Mouse (Mus musculus): Measurements from ENCODE around the gene Foxp4. TPM values are rescaled to one million over a fixed set of nuclear protein-coding genes. Genes with fewer than 3 reads are reported as not detected.
A peak's percentile ranks its signal among the peaks of the same experiment; 100 is the strongest.

Gene Foxp4
- total RNA-seq, 2 experiments from 2014 or later, result 52.1 to 53.3 TPM

DNA sequence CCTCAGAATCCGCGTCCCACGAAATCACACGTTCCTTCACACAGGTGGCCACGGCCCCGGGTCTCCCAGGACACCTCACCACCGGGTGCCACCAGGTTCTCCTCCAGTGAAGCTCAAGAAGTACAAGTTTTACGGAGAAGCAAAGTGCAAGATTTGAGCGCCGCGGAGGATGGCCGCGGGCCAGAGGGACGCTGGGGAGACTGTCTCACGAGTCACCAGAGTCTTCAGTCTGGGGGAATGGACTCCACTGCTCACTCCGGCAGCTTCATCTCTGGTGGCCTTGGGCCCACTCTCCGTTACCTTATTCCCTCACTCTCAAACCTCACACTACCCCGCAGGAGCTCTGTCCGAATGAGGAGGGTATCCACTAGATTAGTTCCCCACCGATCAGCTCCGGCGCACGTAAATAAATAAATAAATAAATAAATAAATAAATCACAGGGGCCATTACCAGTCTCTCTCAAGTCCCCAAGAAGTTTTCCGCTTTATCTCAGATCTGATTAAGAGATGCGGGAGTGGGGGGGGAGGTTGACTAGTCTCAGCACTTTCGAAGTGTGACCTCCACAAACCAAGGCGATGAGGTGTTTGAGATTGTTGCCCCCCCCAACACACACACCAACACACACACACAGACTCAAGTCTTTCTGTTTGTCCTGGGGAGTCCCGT lies 1.3 kb downstream of the Foxp4 start:
- TF ChIP-seq CTCF (conservative IDR thresholded peaks at IDR 0.05), result no peak
- H3K4me3 ChIP-seq, result peak overlapping the region; percentile 77
- no peak overlapping the region for H3K27ac ChIP-seq
- no peak for DNase-seq (ENCODE audit: low spot score in 2 of 2)

DNA sequence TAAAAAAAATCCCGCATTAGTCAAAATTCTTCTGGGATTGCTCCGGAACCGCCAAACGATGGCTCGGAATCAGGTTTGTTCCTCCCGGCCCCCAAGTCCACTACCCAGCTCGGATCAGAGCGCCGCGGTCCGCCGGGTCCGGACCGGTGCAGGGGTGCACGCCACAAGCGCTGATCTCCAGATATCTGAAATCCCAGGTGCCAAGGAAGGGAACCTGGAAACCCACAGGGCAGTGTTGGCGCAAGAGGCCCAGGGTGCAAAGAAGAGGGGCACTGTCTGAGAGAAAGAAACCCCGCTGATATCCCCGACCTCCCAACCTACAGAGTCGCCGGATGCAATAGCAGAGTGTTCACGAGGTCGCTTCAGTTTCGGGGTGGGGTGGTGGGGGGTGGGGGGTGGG lies 1.9 kb downstream of the Foxp4 start:
- Histone ChIP-seq H3K4me3 (peak overlapping the region; percentile 37), H3K27ac (no peak overlapping the region)
- no peak for TF ChIP-seq CTCF (conservative IDR thresholded peaks at IDR 0.05)
- no peak for DNase-seq (ENCODE audit: low spot score in 2 of 2)

DNA sequence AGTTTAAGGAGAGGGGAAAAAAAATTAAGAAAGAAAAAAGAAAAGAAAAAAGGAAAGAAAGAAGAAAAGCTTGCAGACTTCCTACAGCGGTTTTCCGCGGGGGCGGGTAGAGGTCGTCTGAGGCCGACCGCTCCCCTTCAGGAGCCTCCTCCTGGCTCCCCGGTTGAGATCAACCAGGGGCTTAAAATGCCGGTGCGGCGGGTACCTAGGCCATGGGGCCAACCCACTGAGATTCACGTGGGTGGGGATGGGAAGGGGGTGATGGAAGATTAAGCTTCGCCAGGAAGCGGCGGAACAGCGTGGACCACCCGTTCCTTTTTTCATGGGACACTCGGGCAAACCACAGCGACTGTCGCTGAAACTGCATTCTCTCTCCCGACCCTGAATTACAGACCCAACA lies 2.3 kb downstream of the Foxp4 start:
- DNase-seq (ENCODE audit: low spot score in 2 of 2), result no peak
- H3K4me3 ChIP-seq, result peak overlapping the region; percentile 37
- TF ChIP-seq CTCF (conservative IDR thresholded peaks at IDR 0.05), result no peak
- H3K27ac ChIP-seq, result no peak overlapping the region

DNA sequence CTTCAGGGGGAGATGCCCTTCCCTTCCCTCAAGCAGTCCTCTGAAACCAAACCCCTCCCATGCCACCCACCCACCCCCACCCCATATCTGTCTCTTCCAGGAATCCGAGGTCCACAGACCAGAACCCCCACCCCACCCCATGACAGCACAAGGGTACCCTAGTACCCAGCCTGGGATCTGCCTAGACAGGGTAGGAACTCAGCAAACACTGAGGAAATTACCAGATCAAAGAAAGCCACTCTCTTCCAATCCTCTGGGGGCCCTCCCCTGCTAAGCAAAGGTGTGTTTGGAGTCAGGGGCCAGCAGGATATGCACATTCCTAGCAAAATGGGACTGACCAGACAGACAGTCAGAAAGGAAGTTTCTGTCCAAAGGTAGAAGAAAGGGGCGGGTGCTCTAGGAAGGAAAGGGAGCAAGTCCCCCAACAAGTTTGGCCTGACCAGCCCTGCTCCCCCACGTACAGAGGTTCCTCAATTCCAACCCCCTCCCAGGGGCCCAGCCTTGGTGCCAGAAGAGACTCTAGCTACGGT lies 3.2 kb downstream of the Foxp4 start:
- H3K4me3 ChIP-seq, result no peak overlapping the region
- no peak for DNase-seq (ENCODE audit: low spot score in 2 of 2)
- no peak overlapping the region for H3K27ac ChIP-seq
- TF ChIP-seq CTCF (conservative IDR thresholded peaks at IDR 0.05), result no peak

DNA sequence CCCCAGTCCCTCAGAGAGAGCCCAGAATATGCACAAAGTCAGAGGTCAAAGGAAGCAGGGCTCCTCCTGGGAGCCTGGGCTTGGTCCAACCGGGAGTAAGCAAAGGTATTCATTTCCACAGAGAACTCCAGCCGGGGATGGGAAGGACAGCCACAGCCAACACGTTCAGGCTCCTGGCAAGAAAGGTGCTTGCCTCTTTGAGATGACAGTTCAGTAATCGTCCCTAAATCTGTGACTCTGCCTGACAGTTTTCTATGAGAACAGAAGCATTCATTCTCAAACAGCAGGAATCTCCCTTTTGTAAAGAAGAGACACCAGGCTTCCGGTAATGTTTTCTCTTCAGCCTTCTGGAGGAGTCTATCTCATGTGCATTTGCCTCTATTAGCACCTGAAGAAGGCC lies 4.6 kb downstream of the Foxp4 start:
- Histone ChIP-seq H3K27ac (no peak overlapping the region), H3K4me3 (no peak overlapping the region)
- no peak for DNase-seq (ENCODE audit: low spot score in 2 of 2)
- TF ChIP-seq CTCF (conservative IDR thresholded peaks at IDR 0.05), result no peak

DNA sequence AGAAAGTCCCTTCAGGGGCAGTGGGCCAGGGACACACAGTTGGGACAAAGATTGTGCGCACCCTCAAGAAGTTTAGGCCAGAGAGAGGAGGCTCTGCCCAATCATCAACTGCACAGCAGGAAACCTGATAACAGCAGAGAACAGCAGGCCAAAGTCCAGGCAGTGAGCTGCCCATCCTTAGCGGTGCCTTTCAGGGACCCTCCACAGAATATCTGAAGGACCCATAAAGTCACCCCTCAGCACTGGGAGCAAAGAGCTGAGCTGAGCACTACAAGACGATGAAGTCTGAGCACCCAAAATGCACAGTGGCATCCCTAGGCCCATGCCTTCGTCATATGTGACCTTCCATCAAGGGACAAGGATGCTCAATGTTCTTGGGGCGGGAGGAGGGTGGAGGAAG lies 6.5 kb downstream of the Foxp4 start:
- TF ChIP-seq CTCF (conservative IDR thresholded peaks at IDR 0.05), result no peak
- no peak overlapping the region for H3K4me3 ChIP-seq
- no peak overlapping the region for H3K27ac ChIP-seq
- DNase-seq (ENCODE audit: low spot score in 2 of 2), result no peak

DNA sequence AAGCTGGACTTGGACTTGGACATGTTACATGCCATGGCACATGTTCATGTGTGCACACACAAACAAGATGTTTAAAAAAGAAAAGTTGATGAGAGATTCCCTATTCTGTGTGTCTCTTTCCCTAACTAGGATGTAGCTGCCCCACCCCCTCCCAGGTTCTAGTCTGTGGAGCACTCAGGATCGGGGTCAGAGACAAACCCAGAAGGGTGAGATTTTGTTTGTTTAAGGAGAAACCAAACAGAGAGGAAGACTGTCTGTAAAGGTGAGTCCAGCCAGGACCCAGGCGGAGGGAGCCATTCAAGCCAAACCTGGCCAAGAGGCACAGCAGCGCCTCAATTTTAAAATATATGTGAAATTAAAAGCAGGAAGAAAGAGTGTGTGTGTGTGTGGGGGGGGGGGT lies 7.2 kb downstream of the Foxp4 start:
- H3K27ac ChIP-seq, result no peak overlapping the region
- H3K4me3 ChIP-seq, result no peak overlapping the region
- no peak for DNase-seq (ENCODE audit: low spot score in 2 of 2)
- no peak for TF ChIP-seq CTCF (conservative IDR thresholded peaks at IDR 0.05)

DNA sequence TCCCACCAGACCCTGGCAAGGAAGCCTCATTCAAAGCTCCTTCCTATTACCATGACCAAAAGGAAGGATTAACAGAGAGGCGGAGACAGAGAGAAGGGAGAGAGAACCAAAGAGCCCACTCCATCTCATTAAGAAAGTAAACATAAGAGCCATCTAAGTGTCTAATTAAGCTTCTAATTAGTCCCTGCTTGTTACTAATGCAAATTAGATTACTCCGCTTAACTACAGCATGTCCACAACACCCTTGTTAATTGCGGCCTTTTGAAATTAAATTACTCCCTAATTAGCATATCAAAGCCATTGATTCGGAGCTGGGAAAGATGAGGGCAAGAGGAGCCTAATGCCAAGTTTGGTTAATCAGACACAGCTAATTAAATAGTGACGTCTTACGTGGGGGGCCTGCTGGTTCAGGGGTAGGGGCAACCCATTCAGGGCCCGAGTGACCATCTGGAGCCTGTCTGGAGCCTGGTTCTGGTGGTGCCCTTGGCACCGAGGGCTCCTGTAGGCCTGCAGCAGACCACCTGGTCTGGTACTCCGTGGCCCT lies 9.7 kb downstream of the Foxp4 start:
- Histone ChIP-seq H3K27ac (no peak overlapping the region), H3K4me3 (no peak overlapping the region)
- DNase-seq (ENCODE audit: low spot score in 2 of 2), result peak in 1 of 2 experiments; percentile 21
- no peak for TF ChIP-seq CTCF (conservative IDR thresholded peaks at IDR 0.05)

DNA sequence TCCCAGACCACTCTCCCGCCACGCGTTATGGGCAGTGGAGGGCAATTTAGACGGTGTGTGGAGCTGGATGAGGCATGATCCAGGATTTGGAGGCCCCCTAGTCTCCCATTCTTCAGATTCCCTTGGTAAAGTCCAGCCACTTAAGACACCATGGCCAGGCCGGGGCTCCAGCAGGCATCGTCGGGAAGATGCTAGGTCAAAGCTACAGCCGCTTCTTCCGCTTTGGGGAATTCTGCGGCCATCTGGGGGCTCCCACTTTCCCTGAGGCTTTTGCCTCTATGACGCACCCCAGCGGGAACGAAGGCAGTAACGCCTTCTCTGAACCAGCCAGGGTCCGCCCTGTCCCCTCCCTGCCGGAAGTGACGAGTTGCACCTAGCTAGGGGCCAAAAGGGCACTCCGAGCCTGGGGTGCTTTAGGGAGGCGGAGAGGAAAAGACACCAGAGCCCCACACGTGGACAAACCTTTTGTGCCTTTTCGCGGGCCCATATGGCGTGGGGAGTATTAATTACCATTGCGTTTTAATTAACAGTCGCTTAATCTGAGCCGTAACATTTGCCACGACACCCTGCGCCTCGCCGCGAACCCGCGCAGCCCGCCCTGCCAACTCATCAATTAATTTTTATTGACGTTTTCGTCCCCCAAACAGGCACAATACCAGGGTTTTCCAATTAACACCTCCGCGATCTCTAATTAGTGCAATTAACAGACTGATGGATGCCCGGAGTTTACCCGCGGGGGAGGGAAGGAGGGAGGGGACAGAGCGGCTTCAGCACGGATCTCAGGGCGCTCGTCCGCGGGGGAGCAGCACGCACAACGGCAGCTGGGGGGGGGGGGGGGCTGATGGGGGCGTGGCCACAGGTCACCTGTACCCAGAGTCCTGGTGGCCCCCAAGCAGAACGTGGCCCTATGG lies 15.1 kb downstream of the Foxp4 start:
- peak; percentile 26 to 42 for DNase-seq (ENCODE audit: low spot score in 2 of 2)
- H3K27ac ChIP-seq, result no peak overlapping the region
- TF ChIP-seq CTCF (conservative IDR thresholded peaks at IDR 0.05), result no peak
- H3K4me3 ChIP-seq, result peak overlapping the region; percentile 55

DNA sequence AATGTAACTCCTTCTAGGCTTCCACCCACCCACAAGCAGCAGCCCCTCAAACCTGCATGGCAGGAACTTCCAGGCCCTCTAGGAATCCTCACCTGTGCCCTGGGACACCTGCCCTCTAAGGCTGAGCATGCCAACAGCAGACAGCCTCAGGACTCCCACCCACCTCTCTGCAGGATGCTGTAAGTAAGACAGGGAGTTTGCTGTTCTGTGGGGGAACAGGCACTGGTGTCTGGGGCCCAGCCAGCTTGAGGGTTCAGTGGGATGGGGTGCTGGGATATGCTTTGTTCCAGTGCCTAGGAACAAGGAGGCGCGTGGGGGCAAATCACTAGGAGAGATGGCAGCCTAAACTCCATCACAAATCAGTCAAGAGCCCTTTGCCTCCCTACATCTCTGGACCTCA lies 16.4 kb downstream of the Foxp4 start:
- Histone ChIP-seq H3K4me3 (no peak overlapping the region), H3K27ac (no peak overlapping the region)
- no peak for DNase-seq (ENCODE audit: low spot score in 2 of 2)
- no peak for TF ChIP-seq CTCF (conservative IDR thresholded peaks at IDR 0.05)

DNA sequence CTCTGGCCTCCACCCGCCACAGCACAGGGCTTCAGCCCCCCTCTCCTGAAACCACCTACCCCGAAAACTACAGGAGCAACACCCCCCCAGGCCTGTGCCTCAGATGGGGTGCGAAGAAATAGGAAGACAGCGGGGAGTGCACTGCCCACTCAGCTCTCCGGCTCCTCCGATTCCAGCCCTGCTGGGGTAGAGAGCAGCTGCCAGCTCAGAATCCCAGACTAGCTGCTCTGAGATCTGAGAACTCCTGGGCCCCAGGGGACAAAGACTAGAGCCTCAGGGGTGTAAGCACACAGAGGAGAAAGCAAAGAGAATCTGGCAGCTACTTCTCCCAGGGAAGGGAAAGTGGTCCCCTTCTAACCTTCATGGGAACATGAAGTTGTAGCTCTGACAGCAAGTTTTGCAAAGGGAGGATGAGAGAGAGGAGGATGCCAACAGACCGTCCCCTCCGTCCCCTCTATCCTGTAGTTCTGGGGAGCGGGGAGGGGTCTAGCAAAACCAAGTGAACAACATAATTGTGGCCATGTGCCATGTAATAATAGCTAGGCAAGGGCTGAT lies 17.0 kb downstream of the Foxp4 start:
- Histone ChIP-seq H3K4me3 (no peak overlapping the region), H3K27ac (no peak overlapping the region)
- TF ChIP-seq CTCF (conservative IDR thresholded peaks at IDR 0.05), result no peak
- no peak for DNase-seq (ENCODE audit: low spot score in 2 of 2)

DNA sequence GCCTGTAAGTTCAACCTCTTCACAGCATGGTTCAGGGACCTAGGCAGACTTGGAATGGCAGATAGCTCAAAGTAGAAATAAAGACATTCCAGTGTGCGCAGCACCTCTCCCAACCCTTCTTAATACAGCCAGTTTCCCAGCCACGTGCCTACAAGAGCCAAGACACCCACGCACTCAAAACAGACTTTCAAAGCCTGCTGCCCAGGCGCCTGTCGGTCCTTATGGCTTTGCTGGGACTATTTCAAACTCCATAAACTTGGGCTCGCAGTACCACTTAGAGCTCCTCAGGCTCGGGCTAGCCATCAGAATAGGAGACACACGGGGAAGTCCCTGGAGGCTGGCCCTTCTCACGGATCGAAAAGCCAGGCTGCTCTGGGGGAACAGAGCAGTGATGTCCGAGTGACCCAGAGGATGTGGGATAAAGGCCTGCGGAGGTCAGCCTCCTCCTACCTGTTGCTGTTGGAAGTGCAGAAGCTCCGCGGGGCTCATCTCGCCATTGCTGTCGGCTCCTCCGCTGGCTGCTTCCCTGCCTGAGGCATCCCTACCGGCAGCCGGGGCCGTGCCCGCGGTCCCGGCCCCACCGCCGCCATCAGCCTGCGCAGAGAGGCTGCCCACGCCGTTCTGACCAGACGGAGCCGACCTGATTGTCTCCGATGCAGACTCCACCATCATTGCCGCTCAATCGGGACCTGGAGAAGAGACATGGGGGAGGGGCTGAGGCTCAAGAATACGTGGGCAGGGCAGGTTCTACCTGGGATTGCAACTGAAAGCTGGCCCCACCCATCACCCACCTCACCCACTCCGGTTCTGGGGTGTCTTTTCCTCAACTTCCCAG lies 20.4 kb downstream of the Foxp4 start:
- DNase-seq (ENCODE audit: low spot score in 2 of 2), result no peak

More for the DNA sequence above, 20.4 kb downstream of the Foxp4 start:
- Histone ChIP-seq H3K4me3 (peak overlapping the region; percentile 9), H3K27ac (no peak overlapping the region)
- TF ChIP-seq CTCF (conservative IDR thresholded peaks at IDR 0.05), result peak; percentile 25; the same call in 1 of the 2 replicates
